Mouse (Mus musculus): ENCODE data around the gene Fam89a. TPM values are rescaled to one million over a fixed set of nuclear protein-coding genes. Genes with fewer than 3 reads are reported as not detected.

The Fam89a gene
- polyA plus RNA-seq, 1 experiment from 2014 or later, result 4.3 TPM

- 96% methylated on average over 1 of the region's 1 CpGs for WGBS
- no peaks in the 10 kb centered on the region for H3K27me3 ChIP-seq (ENCODE audit: insufficient read depth, poor library complexity, severe bottlenecking)
- H3K4me3 ChIP-seq, result no peak overlapping the region
- H3K4me1 ChIP-seq (replicated peaks), result peaks cover 16% of the 10 kb centered on the region
- no peak overlapping the region for H3K27ac ChIP-seq
- peaks cover 66% of the 10 kb centered on the region for H3K36me3 ChIP-seq
- DNase-seq (ENCODE audit: low spot score), result no peak
- no peaks in the 10 kb centered on the region for H3K9me3 ChIP-seq
Observed at GRCm38 (mm10) chr8:124739268-124739667, 12.4 kb downstream of the Fam89a start.

- H3K36me3 ChIP-seq, result peaks cover 90% of the 10 kb centered on the region
- no peaks in the 10 kb centered on the region for H3K9me3 ChIP-seq
- 73% methylated on average over 3 of the region's 3 CpGs for WGBS
- DNase-seq (ENCODE audit: low spot score), result no peak
- no peak overlapping the region for H3K4me3 ChIP-seq
- no peaks in the 10 kb centered on the region for H3K4me1 ChIP-seq (replicated peaks)
- H3K27me3 ChIP-seq (ENCODE audit: insufficient read depth, poor library complexity, severe bottlenecking), result no peaks in the 10 kb centered on the region
- H3K27ac ChIP-seq, result no peak overlapping the region
Observed at GRCm38 (mm10) chr8:124735371-124735911, 16.2 kb downstream of the Fam89a start.

- no peaks in the 10 kb centered on the region for H3K9me3 ChIP-seq
- peaks cover 94% of the 10 kb centered on the region for H3K36me3 ChIP-seq
- WGBS, result 94% methylated on average over 8 of the region's 8 CpGs
- no peaks in the 10 kb centered on the region for H3K27me3 ChIP-seq (ENCODE audit: insufficient read depth, poor library complexity, severe bottlenecking)
- DNase-seq (ENCODE audit: low spot score), result no peak
- H3K4me3 ChIP-seq, result no peak overlapping the region
- no peaks in the 10 kb centered on the region for H3K4me1 ChIP-seq (replicated peaks)
- no peak overlapping the region for H3K27ac ChIP-seq
Observed at GRCm38 (mm10) chr8:124732828-124733227, 18.8 kb downstream of the Fam89a start.

GRCm38 (mm10) chr8:124724301-124724700, 27.3 kb downstream of the Fam89a start:
- H3K27ac ChIP-seq, result no peak overlapping the region
- no peak for DNase-seq (ENCODE audit: low spot score)
- H3K36me3 ChIP-seq, result peaks cover 36% of the 10 kb centered on the region
- no peaks in the 10 kb centered on the region for H3K9me3 ChIP-seq
- no peaks in the 10 kb centered on the region for H3K27me3 ChIP-seq (ENCODE audit: insufficient read depth, poor library complexity, severe bottlenecking)
- H3K4me3 ChIP-seq, result no peak overlapping the region
- H3K4me1 ChIP-seq (replicated peaks), result peaks cover 29% of the 10 kb centered on the region
- WGBS, result 95% methylated on average over 7 of the region's 7 CpGs

GRCm38 (mm10) chr8:124721862-124722515, 29.6 kb downstream of the Fam89a start, which contains the start of the genes Ttc13 and Arv1:
Ttc13 (minus strand) TSS chr8:124721983.
Arv1 (plus strand) TSS chr8:124722139.
- WGBS, result under 1% methylated on average over 59 of the region's 59 CpGs
- Histone ChIP-seq H3K4me3 (peak within 1 kb of the TSS; percentile 99), H3K27ac (peak within 1 kb of the TSS; percentile 92), H3K9me3 (no peaks in the 10 kb centered on the region), H3K36me3 (peaks cover 20% of the 10 kb centered on the region), H3K27me3 (ENCODE audit: insufficient read depth, poor library complexity, severe bottlenecking) (no peaks in the 10 kb centered on the region), H3K4me1 (replicated peaks) (peaks cover 29% of the 10 kb centered on the region)
- DNase-seq (ENCODE audit: low spot score), result peak; percentile 96

GRCm38 (mm10) chr8:124720938-124721861, 30.4 kb downstream of the Fam89a start:
- H3K4me3 ChIP-seq, result peak overlapping the region; percentile 99
- H3K4me1 ChIP-seq (replicated peaks), result peaks cover 33% of the 10 kb centered on the region
- no peak for DNase-seq (ENCODE audit: low spot score)
- 4% methylated on average over 31 of the region's 31 CpGs for WGBS
- H3K27me3 ChIP-seq (ENCODE audit: insufficient read depth, poor library complexity, severe bottlenecking), result no peaks in the 10 kb centered on the region
- no peaks in the 10 kb centered on the region for H3K9me3 ChIP-seq
- peak overlapping the region; percentile 92 for H3K27ac ChIP-seq
- H3K36me3 ChIP-seq, result peaks cover 16% of the 10 kb centered on the region

GRCm38 (mm10) chr8:124720133-124720532, 31.5 kb downstream of the Fam89a start:
- Histone ChIP-seq H3K4me3 (peak overlapping the region; percentile 27), H3K36me3 (peaks cover 9% of the 10 kb centered on the region), H3K9me3 (no peaks in the 10 kb centered on the region), H3K27me3 (ENCODE audit: insufficient read depth, poor library complexity, severe bottlenecking) (no peaks in the 10 kb centered on the region), H3K27ac (no peak overlapping the region; the same call in 1 of the 2 replicates), H3K4me1 (replicated peaks) (peaks cover 42% of the 10 kb centered on the region)
- WGBS, result 86% methylated on average over 7 of the region's 7 CpGs
- DNase-seq (ENCODE audit: low spot score), result no peak

GRCm38 (mm10) chr8:124715736-124716135, 35.9 kb downstream of the Fam89a start:
- Histone ChIP-seq H3K9me3 (no peaks in the 10 kb centered on the region), H3K4me1 (replicated peaks) (peaks cover 20% of the 10 kb centered on the region), H3K27ac (no peak overlapping the region), H3K27me3 (ENCODE audit: insufficient read depth, poor library complexity, severe bottlenecking) (no peaks in the 10 kb centered on the region), H3K36me3 (peaks cover 43% of the 10 kb centered on the region), H3K4me3 (no peak overlapping the region)
- WGBS, result 91% methylated on average over 8 of the region's 8 CpGs
- no peak for DNase-seq (ENCODE audit: low spot score)

- 95% methylated on average over 6 of the region's 6 CpGs for WGBS
- H3K27ac ChIP-seq, result no peak overlapping the region
- no peak for DNase-seq (ENCODE audit: low spot score)
- H3K9me3 ChIP-seq, result no peaks in the 10 kb centered on the region
- H3K36me3 ChIP-seq, result peaks cover 61% of the 10 kb centered on the region
- H3K4me3 ChIP-seq, result no peak overlapping the region
- no peaks in the 10 kb centered on the region for H3K27me3 ChIP-seq (ENCODE audit: insufficient read depth, poor library complexity, severe bottlenecking)
- H3K4me1 ChIP-seq (replicated peaks), result peaks cover 13% of the 10 kb centered on the region; the same call in 1 of the 2 replicates
Observed at GRCm38 (mm10) chr8:124713207-124713606, 38.4 kb downstream of the Fam89a start.

GRCm38 (mm10) chr8:124705823-124706222, 45.8 kb downstream of the Fam89a start:
- Histone ChIP-seq H3K4me3 (no peak overlapping the region), H3K27ac (no peak overlapping the region), H3K36me3 (peaks cover 86% of the 10 kb centered on the region), H3K4me1 (replicated peaks) (no peaks in the 10 kb centered on the region), H3K9me3 (no peaks in the 10 kb centered on the region), H3K27me3 (ENCODE audit: insufficient read depth, poor library complexity, severe bottlenecking) (no peaks in the 10 kb centered on the region)
- WGBS, result 96% methylated on average over 8 of the region's 8 CpGs
- DNase-seq (ENCODE audit: low spot score), result no peak

- Histone ChIP-seq H3K9me3 (no peaks in the 10 kb centered on the region), H3K4me3 (no peak overlapping the region), H3K4me1 (replicated peaks) (no peaks in the 10 kb centered on the region), H3K36me3 (peaks cover 88% of the 10 kb centered on the region), H3K27ac (no peak overlapping the region), H3K27me3 (ENCODE audit: insufficient read depth, poor library complexity, severe bottlenecking) (no peaks in the 10 kb centered on the region)
- WGBS, result 91% methylated on average over 4 of the region's 4 CpGs
- DNase-seq (ENCODE audit: low spot score), result no peak
Observed at GRCm38 (mm10) chr8:124704376-124704775, 47.3 kb downstream of the Fam89a start.

- 86% methylated on average over 4 of the region's 4 CpGs for WGBS
- Histone ChIP-seq H3K27ac (no peak overlapping the region), H3K27me3 (ENCODE audit: insufficient read depth, poor library complexity, severe bottlenecking) (no peaks in the 10 kb centered on the region), H3K4me1 (replicated peaks) (no peaks in the 10 kb centered on the region), H3K4me3 (no peak overlapping the region), H3K9me3 (no peaks in the 10 kb centered on the region), H3K36me3 (peaks cover 87% of the 10 kb centered on the region)
- no peak for DNase-seq (ENCODE audit: low spot score)
Observed at GRCm38 (mm10) chr8:124703526-124703925, 48.1 kb downstream of the Fam89a start.

GRCm38 (mm10) chr8:124702183-124702582, 49.4 kb downstream of the Fam89a start:
- Histone ChIP-seq H3K9me3 (no peaks in the 10 kb centered on the region), H3K4me3 (no peak overlapping the region), H3K27me3 (ENCODE audit: insufficient read depth, poor library complexity, severe bottlenecking) (no peaks in the 10 kb centered on the region), H3K36me3 (peaks cover 90% of the 10 kb centered on the region), H3K4me1 (replicated peaks) (no peaks in the 10 kb centered on the region), H3K27ac (no peak overlapping the region)
- 87% methylated on average over 3 of the region's 3 CpGs for WGBS
- no peak for DNase-seq (ENCODE audit: low spot score)
